Mouse (Mus musculus) heart, postnatal 0 days (tissue): Measurements from ENCODE around the gene Rock2.

ENCODE experiments used
- CTCF ChIP-seq: IDR thresholded peaks from 2 replicates; pipeline ENCODE4 v1.5.1; 2016; ENCODE audit warnings: antibody characterized with exemption, control low read depth, low read depth
- EP300 ChIP-seq: IDR thresholded peaks from 2 replicates; pipeline ENCODE4 v1.6.1; 2016; ENCODE audit warnings: antibody characterized with exemption, low read depth

GRCm38 (mm10) chr12:16948239-16948638 lies 53.5 kb downstream of the Rock2 start:
- TF ChIP-seq EP300, result no peak
- no peak for TF ChIP-seq CTCF
